Mouse (Mus musculus): ENCODE results near the gene Cym. TPM values are rescaled to one million over a fixed set of nuclear protein-coding genes. Genes with fewer than 3 reads are reported as not detected.

Cym gene
- total RNA-seq (2023) = not detected

DNA sequence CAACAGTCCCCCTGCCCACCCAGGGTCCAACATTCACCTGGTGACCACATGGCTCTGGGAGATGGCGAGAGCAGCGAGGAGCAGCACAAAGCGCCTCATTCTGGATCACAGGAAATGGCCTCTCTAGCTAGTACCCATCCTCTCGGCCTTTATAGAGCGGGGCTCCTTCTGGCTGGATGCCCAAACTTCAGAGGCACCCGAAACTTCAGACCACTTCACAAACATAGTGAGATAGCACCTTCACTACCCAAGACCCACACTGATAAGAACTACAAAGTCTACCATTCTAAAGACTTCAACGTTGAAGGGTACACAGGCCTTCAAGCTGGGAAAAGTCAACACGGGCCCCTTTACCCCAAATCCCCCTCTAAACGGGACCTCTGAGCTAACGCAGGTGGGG is at the start of gene Cym:
Cym (minus strand) TSS at position 125 of the 400 bp plus-strand sequence.

DNA sequence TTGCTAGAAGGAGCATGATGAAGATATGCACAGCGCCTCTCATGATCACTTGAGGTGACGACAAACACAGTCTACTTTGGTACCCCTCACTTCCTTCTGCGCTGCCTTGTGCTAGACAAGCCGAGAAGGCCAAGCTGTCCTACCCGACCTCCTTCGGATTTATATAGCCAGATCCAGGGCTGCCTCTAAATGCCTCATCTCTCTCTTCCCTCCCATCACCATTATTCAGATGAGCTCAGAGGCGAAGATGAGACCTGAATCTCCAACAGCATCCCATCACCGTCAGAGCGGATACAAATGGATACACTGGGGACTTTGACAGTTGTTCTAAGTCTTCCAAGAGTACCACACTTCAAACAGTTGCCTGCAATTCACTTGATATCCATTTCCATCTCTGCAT is 18.1 kb upstream of the Cym start, which contains the start of gene Prok1:
Prok1 (minus strand) TSS at position 101 of the 400 bp plus-strand sequence.

DNA sequence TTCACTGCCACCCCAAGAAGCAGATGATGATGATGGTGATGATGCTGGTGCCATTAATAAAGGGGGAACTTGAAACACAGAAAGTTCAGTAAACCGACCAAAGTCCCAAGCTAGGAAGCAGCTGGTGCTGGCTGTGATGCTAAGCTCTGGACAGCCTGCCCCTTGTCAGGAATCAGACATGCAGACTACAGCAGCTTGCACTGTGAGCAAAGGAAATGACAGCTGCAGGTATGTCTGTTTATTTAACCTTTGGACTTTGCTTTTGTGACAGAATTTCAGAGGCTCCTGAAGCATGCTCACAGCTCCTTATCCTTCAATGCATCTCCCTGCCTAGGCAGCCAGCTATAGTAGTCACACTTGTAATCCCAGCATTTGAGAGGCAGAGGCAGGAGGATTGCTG is 9.0 kb upstream of the Cym start, which contains the start of gene A630076J17Rik:
A630076J17Rik (plus strand) TSS at position 88 of the 400 bp plus-strand sequence.

DNA sequence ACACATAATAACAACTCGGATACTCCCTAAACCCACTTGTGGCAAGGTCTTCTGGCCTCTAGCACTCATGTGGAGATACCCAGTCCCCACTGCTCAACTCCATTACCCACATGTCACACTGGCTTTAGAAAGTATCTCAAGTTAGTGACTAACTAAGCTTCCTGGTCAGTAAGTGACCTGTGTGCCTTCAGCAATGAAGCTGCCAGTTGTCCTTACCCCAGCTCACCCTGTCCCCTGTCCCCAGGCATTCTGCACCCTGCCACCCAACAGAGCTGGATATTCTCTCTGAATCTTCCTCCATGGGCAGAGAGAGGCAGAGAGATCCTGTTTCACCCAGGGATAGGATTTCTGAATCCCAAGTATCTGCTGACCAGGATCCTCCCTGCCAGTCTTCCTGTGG is 38.8 kb downstream of the Cym start, which contains the start of gene Kcna10:
Kcna10 (plus strand) TSS at position 301 of the 400 bp plus-strand sequence.

Other genes starting within 250 kb of the Cym start
- gene Kcna3, start 185.6 kb downstream of the Cym start, total RNA-seq (2023) = 10 to 100 TPM; 50.1 to 53.5 TPM
- gene Kcna2, start 120.6 kb downstream of the Cym start, total RNA-seq (2023) = under 1 TPM; 0.18 to 0.29 TPM
- not detected for gene Kcna10, start 38.7 kb downstream of the Cym start, total RNA-seq (2023)
- gene A630076J17Rik, start 8.9 kb upstream of the Cym start, total RNA-seq (2023) = not detected
- gene Prok1, start 18.0 kb upstream of the Cym start, total RNA-seq (2023) = not detected
- 10 to 100 TPM; 46.0 to 48.8 TPM for gene Lamtor5, start 57.1 kb upstream of the Cym start, total RNA-seq (2023)
- gene Slc16a4, start 69.5 kb upstream of the Cym start, total RNA-seq (2023) = 1 to 10 TPM; 1.1 to 1.3 TPM
- 10 to 100 TPM; 69.7 to 71.6 TPM for gene Rbm15, start 111.9 kb upstream of the Cym start, total RNA-seq (2023)
- gene Kcnc4, start 237.8 kb upstream of the Cym start, total RNA-seq (2023) = not detected